Mouse (Mus musculus) retina, adult 2 months (tissue): ENCODE data around the gene Rbfox1.
A peak's percentile ranks its signal among the peaks of the same experiment; 100 is the strongest.

Experiments
- DNase-seq: peaks from one replicate; pipeline ENCODE4 v3.0.0-alpha.2; 2012; ENCODE audit warnings: low read depth, low spot score

Rbfox1 gene

GRCm38 (mm10) chr16:7034231-7034630 is 1149.1 kb downstream of the Rbfox1 start:
- no peak for DNase-seq

- DNase-seq = no peak
Measured at GRCm38 (mm10) chr16:7036566-7036965, 1151.4 kb downstream of the Rbfox1 start.

DNA sequence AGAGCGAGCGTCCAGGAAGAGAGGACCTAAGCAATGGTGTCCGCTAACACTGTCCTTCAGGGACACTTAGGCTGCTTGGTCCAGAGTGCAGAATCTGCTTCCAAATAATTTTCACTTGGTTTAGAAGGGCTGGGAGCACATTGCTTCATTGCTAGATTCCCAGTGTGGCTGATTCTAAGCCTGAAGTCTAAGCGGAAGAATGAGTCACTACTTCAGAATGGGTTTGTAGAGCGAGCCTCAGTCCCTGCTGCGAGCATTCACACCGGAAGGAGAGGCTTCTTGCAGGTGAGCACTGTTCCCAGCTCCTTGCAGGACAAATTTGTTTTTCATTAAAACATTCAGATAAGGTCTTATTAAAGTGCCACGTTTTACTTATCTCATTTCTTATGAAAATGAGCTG is 1151.8 kb downstream of the Rbfox1 start:
- no peak for DNase-seq

GRCm38 (mm10) chr16:7038639-7039260 is 1153.6 kb downstream of the Rbfox1 start:
- no peak for DNase-seq

DNA sequence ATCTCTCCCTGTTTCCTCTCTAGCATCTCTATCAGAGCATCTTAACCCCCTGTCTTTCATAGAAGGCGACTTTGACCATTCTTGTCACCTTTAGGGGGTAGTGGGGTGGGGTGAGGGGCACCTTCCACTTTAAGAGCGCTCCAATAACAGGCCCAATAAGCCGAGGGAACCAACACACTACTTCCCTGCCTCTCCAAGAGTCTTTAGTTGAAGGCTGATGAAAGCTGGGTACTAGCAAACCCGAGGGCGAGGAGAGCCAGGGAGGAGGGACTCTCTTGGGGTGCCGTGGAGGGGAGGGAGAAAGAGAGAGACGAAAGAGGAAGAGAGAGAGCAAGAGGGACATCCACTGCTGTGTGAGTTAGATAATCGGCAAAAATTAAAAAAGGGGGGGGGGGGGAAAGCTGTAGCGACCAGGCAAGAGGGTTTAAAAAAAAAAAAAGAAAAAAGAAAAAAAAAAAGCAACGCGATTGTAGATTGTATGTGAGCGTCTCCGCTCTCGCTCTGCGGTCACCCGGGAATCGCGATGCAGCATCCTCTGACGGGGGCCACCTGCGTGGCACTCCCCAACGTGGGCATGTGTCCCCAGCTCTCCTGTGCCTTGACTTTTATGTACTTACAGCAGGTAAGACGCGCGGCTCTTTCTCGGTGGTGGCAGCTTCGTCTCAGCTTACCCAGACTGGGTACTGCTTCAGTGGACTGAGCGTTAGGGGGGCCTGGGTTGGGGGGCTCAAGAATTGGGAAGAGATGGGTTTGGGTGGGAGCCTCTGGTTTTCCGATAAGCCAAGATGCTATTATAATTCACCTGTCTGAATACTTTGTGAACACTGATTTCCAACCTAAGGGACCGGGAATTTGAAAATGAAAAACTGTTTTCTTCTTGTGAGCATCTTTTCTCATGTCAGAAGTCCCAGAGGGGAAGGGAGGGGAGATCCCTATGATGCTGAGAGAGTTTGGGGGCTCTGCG is 1154.5 kb downstream of the Rbfox1 start:
- no peak for DNase-seq

GRCm38 (mm10) chr16:7040691-7041090 is 1155.5 kb downstream of the Rbfox1 start:
- DNase-seq = no peak

DNA sequence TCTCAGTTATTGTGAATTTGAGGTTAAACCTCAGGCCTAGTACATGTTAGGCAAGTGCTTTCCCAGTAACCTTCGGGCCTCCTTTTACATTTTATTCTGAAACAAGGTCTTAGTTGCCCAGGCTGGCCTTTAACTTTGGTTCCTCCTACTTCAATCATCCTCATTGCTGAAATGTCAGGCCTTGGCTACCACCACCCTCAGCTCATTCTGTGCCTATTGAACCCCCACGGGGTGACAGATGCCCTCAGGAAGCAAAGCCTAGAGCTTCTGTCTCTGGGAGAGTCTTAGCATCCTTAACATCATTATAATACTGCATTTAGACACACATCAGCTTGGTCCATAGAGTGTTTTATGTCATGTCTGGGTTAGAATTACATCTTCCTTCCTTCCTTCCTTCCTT is 1162.3 kb downstream of the Rbfox1 start:
- no peak for DNase-seq

GRCm38 (mm10) chr16:7049162-7049971 is 1164.2 kb downstream of the Rbfox1 start:
- DNase-seq = peak; percentile 30

- no peak for DNase-seq
Measured at GRCm38 (mm10) chr16:7050945-7051344, 1165.8 kb downstream of the Rbfox1 start.

DNA sequence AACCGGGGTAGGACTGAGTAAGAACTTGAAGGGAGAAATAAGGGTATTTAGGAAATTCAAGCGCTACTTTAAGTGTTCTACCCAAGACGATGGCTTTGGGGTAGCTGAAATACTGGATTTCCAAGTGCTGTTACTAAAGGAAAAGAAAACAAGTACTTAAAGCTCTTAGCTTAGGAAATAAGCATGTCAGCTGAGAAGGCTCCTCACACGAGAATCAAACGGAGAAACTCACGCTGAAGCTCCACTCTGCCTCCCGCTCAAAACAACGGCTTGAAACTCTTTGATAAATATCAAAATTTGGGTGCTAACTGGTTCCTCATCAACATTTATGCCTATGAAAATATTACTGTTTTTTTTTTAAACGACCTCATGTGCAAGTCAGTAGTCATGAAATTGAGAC is 1166.8 kb downstream of the Rbfox1 start:
- no peak for DNase-seq

- no peak for DNase-seq
Measured at GRCm38 (mm10) chr16:7052408-7052807, 1167.3 kb downstream of the Rbfox1 start.

DNA sequence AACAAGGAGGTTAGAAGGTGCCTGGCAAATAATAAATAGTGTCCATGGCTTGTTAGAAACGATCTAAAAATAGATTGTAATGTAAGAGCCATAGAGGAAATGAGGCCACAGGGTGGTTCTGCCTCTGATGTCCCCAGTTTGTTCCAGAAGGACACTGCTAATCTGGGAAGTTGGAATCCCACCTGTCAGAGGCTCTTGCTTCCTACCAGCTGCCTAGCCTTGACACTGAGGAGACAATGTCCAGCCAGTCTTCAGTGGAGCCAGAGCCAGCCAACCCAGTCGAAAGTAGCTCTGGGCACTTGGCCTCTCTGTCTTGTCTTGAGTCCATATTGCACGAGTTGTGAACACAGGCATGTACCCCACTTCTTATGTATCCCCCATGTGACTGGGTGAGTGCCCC is 1172.6 kb downstream of the Rbfox1 start:
- DNase-seq = no peak

DNA sequence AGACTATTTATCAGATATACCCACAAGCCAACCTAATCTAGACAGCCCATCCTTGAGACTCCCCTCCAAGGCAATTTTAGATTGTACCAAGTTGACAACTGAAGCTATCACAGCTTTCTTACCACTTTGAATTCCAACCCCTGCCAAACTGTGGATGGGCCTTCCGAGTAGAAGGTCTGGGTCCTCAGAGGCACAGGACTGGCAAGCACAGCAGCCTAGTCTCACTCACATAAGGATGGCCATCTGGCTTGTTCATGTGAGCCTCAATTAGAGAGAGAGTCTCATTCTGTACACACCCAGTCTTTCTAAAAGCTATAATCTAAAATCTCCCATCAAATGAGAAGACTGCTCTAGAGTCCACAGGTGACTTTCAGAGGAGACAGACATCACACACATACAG is 1173.4 kb downstream of the Rbfox1 start:
- no peak for DNase-seq

- no peak for DNase-seq
Measured at GRCm38 (mm10) chr16:7059596-7059995, 1174.4 kb downstream of the Rbfox1 start.

GRCm38 (mm10) chr16:7060864-7061263 is 1175.7 kb downstream of the Rbfox1 start:
- DNase-seq = no peak

GRCm38 (mm10) chr16:7062512-7062911 is 1177.4 kb downstream of the Rbfox1 start:
- DNase-seq = no peak

GRCm38 (mm10) chr16:7067109-7067508 is 1182.0 kb downstream of the Rbfox1 start:
- DNase-seq = no peak

GRCm38 (mm10) chr16:7069599-7069998 is 1184.4 kb downstream of the Rbfox1 start:
- DNase-seq = no peak

- no peak for DNase-seq
Measured at GRCm38 (mm10) chr16:7074786-7075185, 1189.6 kb downstream of the Rbfox1 start.

GRCm38 (mm10) chr16:7075749-7076148 is 1190.6 kb downstream of the Rbfox1 start:
- DNase-seq = no peak

DNA sequence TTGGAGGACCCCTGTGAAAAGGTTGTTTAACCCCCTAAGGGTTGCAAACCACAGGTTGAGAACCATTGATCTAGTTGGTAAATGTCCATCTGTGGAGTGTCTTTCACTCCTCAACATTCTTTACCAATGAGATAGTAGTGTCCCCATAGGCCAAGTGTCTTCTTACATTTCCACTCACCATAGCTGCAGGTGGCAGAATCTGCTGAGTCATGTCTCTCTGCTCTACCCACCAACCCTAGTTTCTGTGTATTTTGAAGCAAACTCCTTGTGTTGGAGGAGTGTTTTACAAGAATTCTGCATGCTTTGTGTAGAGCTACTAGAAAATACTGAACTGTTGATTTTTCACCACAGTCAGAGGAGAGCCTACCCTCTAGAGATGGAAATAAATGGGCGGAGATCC is 1191.2 kb downstream of the Rbfox1 start:
- DNase-seq = no peak

- no peak for DNase-seq
Measured at GRCm38 (mm10) chr16:7076707-7077106, 1191.6 kb downstream of the Rbfox1 start.
